Mouse (Mus musculus) hindbrain, embryonic 15.5 days (tissue): Measurements from ENCODE around the gene Nav1. TPM values are rescaled to one million over a fixed set of nuclear protein-coding genes. Genes with fewer than 3 reads are reported as not detected.

Experiments
- ATAC-seq: fragments of 200-750 bp; cut with Nextera tagmentation; 2 replicates; pipeline ENCODE4 v1.8.0; 2017; ENCODE audit warnings: low read depth, moderate number of reproducible peaks, moderate TSS enrichment; ENCODE audit not compliant: low FRiP score
- H3K27ac ChIP-seq: fragments of 300-500 bp; sonication (generic); replicated peaks from 2 replicates; pipeline ENCODE4 v1.5.1; 2015; ENCODE audit warnings: mild to moderate bottlenecking, inconsistent platforms
- H3K27me3 ChIP-seq: fragments of 300-500 bp; sonication (generic); 2 replicates; pipeline ENCODE4 v1.6.1; 2015; ENCODE audit warnings: control low read depth, inconsistent platforms
- H3K36me3 ChIP-seq: fragments of 300-500 bp; sonication (generic); 2 replicates; pipeline ENCODE4 v1.6.1; 2015; ENCODE audit warnings: control low read depth, inconsistent platforms
- H3K4me1 ChIP-seq: fragments of 300-500 bp; sonication (generic); replicated peaks from 2 replicates; pipeline ENCODE4 v1.6.1; 2015; ENCODE audit warnings: control low read depth, inconsistent platforms
- H3K4me2 ChIP-seq: fragments of 300-500 bp; sonication (generic); 2 replicates; pipeline ENCODE4 v1.6.1; 2015; ENCODE audit warnings: moderate library complexity, mild to moderate bottlenecking, inconsistent platforms
- H3K4me3 ChIP-seq: fragments of 300-500 bp; sonication (generic); 2 replicates; pipeline ENCODE4 v1.5.1; 2015; ENCODE audit warnings: mild to moderate bottlenecking, inconsistent platforms
- H3K9ac ChIP-seq: fragments of 300-500 bp; sonication (generic); 2 replicates; pipeline ENCODE4 v1.6.1; 2015; ENCODE audit warnings: inconsistent platforms
- H3K9me3 ChIP-seq: fragments of 300-500 bp; sonication (generic); 2 replicates; pipeline ENCODE4 v1.6.1; 2016; ENCODE audit warnings: control low read depth, inconsistent platforms
- WGBS: fragments of 180-500 bp; shearing (Covaris S2); methylation state at CpG from one replicate; pipeline ENCODE4 v1.1.7; 2015; 5-methylcytosine and 5-hydroxymethylcytosine counted together
- polyA plus RNA-seq: library from polyadenylated mRNA; unstranded; fragments of >200 nt; fragmentation: Nextera tagmentation; extraction: Ambion mirVana; gene quantifications from 2 replicates; pipeline ENCODE4 v1.2.1, GENCODE M21; 2015

The Nav1 gene
- polyA plus RNA-seq, 1 experiment from 2014 or later: 51.3 TPM

DNA sequence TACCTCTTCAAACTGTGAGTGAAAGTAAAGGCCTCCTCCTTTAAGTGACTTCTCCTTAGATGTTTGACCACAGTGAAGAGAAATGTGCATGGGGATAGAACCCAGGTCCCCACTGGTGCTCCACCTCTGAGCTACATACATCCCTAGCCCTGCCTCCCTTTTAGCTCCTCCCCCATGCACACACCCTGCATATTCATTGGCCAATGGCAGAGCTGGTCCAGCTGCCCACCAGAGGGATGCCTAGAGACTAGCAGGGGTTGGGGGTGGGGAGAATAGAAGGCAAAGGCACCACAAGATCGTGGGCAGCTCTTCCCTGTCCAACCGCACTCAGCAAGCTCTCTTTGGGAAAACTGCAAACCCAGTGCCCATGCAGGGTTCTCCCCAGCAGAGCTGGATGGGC, 83.8 kb downstream of the Nav1 start:
- ATAC-seq: no peak
- WGBS: 81% methylated on average over 2 of the region's 2 CpGs
- no peaks in the 10 kb centered on the region for H3K9me3 ChIP-seq
- peaks cover 26% of the 10 kb centered on the region for H3K4me1 ChIP-seq
- H3K4me3 ChIP-seq: no peak overlapping the region
- H3K27me3 ChIP-seq: no peaks in the 10 kb centered on the region
- no peak overlapping the region for H3K4me2 ChIP-seq
- peaks cover 4% of the 10 kb centered on the region; the same call in 1 of the 2 replicates for H3K36me3 ChIP-seq
- no peak overlapping the region for H3K27ac ChIP-seq
- no peak overlapping the region for H3K9ac ChIP-seq

GRCm38 (mm10) chr1:135520550-135521168, 86.4 kb downstream of the Nav1 start:
- Histone ChIP-seq H3K9ac (no peak overlapping the region), H3K4me1 (peaks cover 49% of the 10 kb centered on the region), H3K27me3 (no peaks in the 10 kb centered on the region), H3K27ac (no peak overlapping the region), H3K9me3 (no peaks in the 10 kb centered on the region), H3K4me2 (no peak overlapping the region), H3K4me3 (no peak overlapping the region), H3K36me3 (no peaks in the 10 kb centered on the region)
- ATAC-seq: no peak
- 83% methylated on average over 13 of the region's 13 CpGs for WGBS

- Histone ChIP-seq H3K4me1 (peaks cover 56% of the 10 kb centered on the region), H3K9me3 (no peaks in the 10 kb centered on the region), H3K36me3 (no peaks in the 10 kb centered on the region), H3K27ac (peak overlapping the region; percentile 49), H3K4me2 (peak overlapping the region; percentile 20; the same call in 1 of the 2 replicates), H3K27me3 (no peaks in the 10 kb centered on the region), H3K9ac (no peak overlapping the region), H3K4me3 (no peak overlapping the region)
- 19% methylated on average over 5 of the region's 5 CpGs for WGBS
- peak; percentile 63 for ATAC-seq
Measured at GRCm38 (mm10) chr1:135518661-135519060, 88.4 kb downstream of the Nav1 start.

DNA sequence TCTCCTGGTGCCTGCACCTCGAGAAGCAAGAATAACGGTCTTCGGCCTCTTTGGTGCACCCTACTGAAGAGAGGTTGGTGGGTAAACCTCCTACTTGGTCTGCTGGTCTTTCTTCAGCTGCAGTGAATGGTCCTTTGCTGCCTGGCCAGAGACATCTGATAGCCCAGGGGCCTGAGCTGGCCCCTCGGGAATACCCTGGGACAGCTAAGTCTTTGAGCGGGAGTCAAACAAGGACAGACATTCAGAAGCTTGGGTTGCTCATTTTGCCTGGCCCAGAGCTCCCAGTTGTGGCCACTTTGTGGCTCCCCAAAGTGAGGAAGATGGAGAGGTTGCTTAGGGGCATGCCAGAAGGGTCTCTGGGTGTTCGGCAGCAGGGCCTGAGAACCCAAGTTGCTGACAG, 89.6 kb downstream of the Nav1 start:
- no peak overlapping the region for H3K4me3 ChIP-seq
- H3K9me3 ChIP-seq: no peaks in the 10 kb centered on the region
- ATAC-seq: no peak
- no peaks in the 10 kb centered on the region for H3K36me3 ChIP-seq
- no peaks in the 10 kb centered on the region for H3K27me3 ChIP-seq
- WGBS: 84% methylated on average over 6 of the region's 6 CpGs
- H3K4me2 ChIP-seq: no peak overlapping the region
- H3K9ac ChIP-seq: no peak overlapping the region
- H3K27ac ChIP-seq: no peak overlapping the region
- peaks cover 65% of the 10 kb centered on the region for H3K4me1 ChIP-seq

- Histone ChIP-seq H3K36me3 (no peaks in the 10 kb centered on the region), H3K27ac (no peak overlapping the region), H3K4me1 (peaks cover 73% of the 10 kb centered on the region), H3K4me3 (no peak overlapping the region), H3K9me3 (no peaks in the 10 kb centered on the region), H3K9ac (no peak overlapping the region), H3K27me3 (no peaks in the 10 kb centered on the region), H3K4me2 (no peak overlapping the region)
- WGBS: 74% methylated on average over 10 of the region's 10 CpGs
- ATAC-seq: no peak
Measured at GRCm38 (mm10) chr1:135516511-135517305, 90.4 kb downstream of the Nav1 start.

DNA sequence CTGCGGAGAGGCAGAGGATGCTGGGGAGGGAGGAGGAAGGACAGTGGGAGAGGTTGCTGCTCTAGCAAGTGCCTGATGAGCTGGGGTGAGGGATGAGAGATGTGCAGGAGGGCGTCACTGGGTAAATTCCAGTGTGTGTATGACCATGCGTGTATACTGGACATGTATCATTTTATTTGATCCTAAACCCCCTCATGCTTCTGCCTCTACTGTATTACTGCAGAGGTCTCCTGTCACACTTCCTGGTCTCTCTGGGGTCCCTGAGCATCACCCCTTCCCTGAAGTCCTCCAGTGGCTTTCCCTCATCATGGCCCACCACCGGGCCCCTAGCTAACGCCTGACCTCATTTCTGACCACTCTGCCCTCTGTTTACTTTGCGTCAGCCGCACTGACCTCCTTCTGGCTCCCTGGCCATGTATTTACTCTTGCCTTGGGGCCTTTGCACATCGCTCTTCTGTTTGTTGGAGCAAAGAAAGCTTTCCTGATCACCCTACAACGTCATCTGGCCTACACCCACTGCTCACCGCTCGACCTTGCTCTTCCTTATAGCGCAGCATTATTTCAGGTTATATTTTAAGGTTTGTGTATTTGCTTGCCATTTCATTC, 91.4 kb downstream of the Nav1 start:
- Histone ChIP-seq H3K4me1 (peaks cover 82% of the 10 kb centered on the region), H3K4me3 (no peak overlapping the region), H3K9ac (no peak overlapping the region), H3K9me3 (no peaks in the 10 kb centered on the region), H3K27ac (no peak overlapping the region), H3K36me3 (no peaks in the 10 kb centered on the region), H3K4me2 (no peak overlapping the region), H3K27me3 (no peaks in the 10 kb centered on the region)
- WGBS: 74% methylated on average over 12 of the region's 12 CpGs
- ATAC-seq: no peak

- no peaks in the 10 kb centered on the region for H3K36me3 ChIP-seq
- H3K27me3 ChIP-seq: no peaks in the 10 kb centered on the region
- no peak for ATAC-seq
- no peak overlapping the region for H3K4me2 ChIP-seq
- H3K4me3 ChIP-seq: no peak overlapping the region
- no peaks in the 10 kb centered on the region for H3K9me3 ChIP-seq
- H3K4me1 ChIP-seq: peaks cover 87% of the 10 kb centered on the region
- no peak overlapping the region for H3K9ac ChIP-seq
- H3K27ac ChIP-seq: no peak overlapping the region
- 70% methylated on average over 9 of the region's 9 CpGs for WGBS
Measured at GRCm38 (mm10) chr1:135514913-135515632, 92.0 kb downstream of the Nav1 start.

- no peak overlapping the region for H3K4me2 ChIP-seq
- H3K27me3 ChIP-seq: no peaks in the 10 kb centered on the region
- no peak for ATAC-seq
- no peak overlapping the region for H3K4me3 ChIP-seq
- no peaks in the 10 kb centered on the region for H3K36me3 ChIP-seq
- H3K4me1 ChIP-seq: peaks cover 90% of the 10 kb centered on the region
- no peak overlapping the region for H3K9ac ChIP-seq
- no peaks in the 10 kb centered on the region for H3K9me3 ChIP-seq
- 83% methylated on average over 4 of the region's 4 CpGs for WGBS
- H3K27ac ChIP-seq: no peak overlapping the region
Measured at GRCm38 (mm10) chr1:135514046-135514445, 93.0 kb downstream of the Nav1 start.

GRCm38 (mm10) chr1:135513464-135513863, 93.6 kb downstream of the Nav1 start:
- no peak for ATAC-seq
- 47% methylated on average over 5 of the region's 5 CpGs for WGBS
- Histone ChIP-seq H3K27ac (no peak overlapping the region), H3K9me3 (no peaks in the 10 kb centered on the region), H3K4me2 (no peak overlapping the region), H3K27me3 (no peaks in the 10 kb centered on the region), H3K36me3 (no peaks in the 10 kb centered on the region), H3K4me1 (peaks cover 90% of the 10 kb centered on the region), H3K9ac (no peak overlapping the region), H3K4me3 (no peak overlapping the region)

- Histone ChIP-seq H3K36me3 (no peaks in the 10 kb centered on the region), H3K27me3 (no peaks in the 10 kb centered on the region), H3K4me1 (peaks cover 89% of the 10 kb centered on the region), H3K9me3 (no peaks in the 10 kb centered on the region), H3K27ac (peak overlapping the region; percentile 82), H3K4me2 (peak overlapping the region; percentile 64), H3K9ac (peak overlapping the region; percentile 63), H3K4me3 (peak overlapping the region; percentile 48)
- WGBS: under 1% methylated on average over 30 of the region's 30 CpGs
- peak; percentile 86 for ATAC-seq
Measured at GRCm38 (mm10) chr1:135510346-135510977, 96.6 kb downstream of the Nav1 start.

DNA sequence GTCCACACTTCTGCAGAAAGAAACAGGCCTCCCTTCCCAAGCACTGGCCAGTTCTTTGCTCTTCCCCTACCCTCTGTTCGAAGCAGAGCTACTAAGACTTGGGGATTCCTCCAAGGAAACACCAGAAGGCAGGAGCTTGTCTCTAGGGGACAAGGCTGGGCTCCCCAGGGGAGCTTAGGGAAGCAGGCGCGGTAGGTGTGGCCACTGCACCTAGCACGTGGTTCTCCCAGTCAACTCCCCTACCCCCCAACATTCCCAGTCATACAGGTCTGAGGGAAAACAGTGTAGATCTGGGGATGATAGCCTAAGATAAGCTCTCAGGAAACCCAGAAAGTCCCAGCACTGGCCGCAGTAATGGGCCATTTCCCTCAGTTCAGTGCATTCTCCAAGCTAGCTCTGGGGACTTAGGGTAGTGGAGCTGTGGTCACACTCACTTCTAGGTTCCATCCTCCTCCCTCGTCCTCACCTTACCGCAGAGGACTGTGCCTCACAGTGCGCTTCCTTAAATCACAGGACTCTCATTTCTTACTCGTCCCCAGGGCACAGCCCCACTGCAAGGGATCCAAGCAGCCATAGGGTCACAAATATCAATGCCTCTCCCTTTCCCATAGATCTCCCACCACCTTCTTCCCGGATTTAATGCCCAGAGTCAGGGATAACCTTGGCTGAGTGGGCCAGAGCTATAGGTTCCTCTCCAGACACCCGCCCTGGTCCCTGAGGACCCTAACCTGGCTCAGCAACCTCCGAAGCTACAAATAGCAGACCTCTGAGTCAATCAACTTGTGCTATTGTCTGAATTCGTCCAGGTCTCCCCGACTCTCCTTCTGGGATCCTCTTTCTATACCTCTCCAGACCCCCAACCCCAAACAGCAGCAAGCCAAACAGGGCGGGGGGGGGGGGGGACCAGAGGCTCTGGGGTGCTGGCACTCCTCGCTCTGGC, 97.7 kb downstream of the Nav1 start:
- WGBS: 7% methylated on average over 15 of the region's 16 CpGs
- Histone ChIP-seq H3K4me3 (peak overlapping the region; percentile 48), H3K27ac (peak overlapping the region; percentile 82), H3K4me1 (peaks cover 89% of the 10 kb centered on the region), H3K36me3 (no peaks in the 10 kb centered on the region), H3K9ac (peak overlapping the region; percentile 63), H3K9me3 (no peaks in the 10 kb centered on the region), H3K27me3 (no peaks in the 10 kb centered on the region), H3K4me2 (peak overlapping the region; percentile 64)
- ATAC-seq: no peak
